Mouse (Mus musculus) adrenal gland, postnatal 14 days (tissue): ENCODE measurements at regions not wholly inside any gene's neighbourhood (a gene's known extent, or its start where the extent isn't known, plus 50 kb on each side); places are given as distances from the start of the nearest gene placed in this dataset.

Source experiments
- DNase-seq: peaks from one replicate; pipeline ENCODE4 v3.0.0; 2021; ENCODE audit warnings: mixed read lengths

DNA sequence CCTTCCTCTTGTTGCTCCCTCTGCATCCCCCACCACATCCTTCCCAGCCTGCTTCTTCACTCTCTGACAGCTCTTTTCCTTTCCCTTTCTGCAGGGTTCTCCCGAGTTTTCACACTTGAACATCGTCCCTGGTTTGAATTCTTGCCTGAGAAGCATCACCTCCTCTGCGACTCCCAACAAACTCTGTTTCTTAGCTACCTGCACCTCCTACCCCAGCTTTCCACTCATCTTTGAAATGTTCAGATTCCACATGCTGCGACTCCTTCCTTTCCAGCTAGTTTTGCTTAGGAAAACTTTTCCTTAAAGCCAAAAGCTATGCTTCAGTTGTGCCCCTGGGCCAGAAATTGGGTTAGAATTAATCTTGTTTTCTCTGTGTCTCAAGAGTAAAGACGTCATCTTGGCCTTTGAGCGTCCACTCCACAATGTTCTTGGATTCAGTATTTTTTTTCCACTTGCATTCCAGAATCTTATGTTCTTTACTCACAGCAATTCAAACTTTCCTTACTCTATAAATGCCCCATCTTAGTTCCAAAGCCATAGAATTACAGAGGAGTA lies 317.3 kb upstream of the Hnrnpa3 start:
- DNase-seq: no peak

DNA sequence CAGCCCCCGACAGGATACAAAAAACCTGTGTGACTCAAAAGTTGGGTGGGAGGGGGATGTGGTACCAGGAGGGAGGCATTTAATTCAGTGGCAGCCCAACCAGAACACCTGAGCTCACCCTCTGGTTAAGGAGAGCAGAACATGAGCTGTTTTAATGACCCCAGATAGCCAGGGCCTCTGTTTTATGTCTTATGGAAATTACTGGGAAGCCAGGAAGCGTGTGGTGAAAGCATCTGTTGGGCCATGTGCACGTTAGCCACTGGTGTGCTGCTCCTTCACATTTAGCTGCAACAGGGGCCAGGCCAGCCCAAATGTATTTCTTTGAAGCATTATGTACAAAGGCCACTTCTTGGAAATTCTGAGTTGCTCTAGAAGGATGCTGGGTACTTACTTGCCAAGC lies 308.2 kb upstream of the Hnrnpa3 start:
- DNase-seq: no peak

DNA sequence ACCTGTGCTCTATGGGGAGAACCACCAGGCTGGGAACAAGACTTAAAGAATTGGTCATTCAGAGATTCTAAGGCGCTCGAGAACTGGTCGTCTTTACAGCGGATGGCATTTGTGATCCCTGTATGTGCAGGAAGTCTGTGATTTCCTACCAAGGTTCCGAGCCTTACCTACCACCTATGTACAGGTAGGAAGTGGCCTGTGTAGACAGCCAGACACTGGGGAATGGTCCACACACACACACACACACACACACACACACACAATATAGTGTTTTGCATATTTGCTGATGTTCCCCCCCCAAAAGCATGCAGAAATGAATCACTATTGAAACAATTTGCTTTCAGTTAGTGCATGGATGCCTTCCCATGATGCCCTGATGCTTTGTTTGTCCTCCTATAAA lies 307.1 kb upstream of the Hnrnpa3 start:
- no peak for DNase-seq

DNA sequence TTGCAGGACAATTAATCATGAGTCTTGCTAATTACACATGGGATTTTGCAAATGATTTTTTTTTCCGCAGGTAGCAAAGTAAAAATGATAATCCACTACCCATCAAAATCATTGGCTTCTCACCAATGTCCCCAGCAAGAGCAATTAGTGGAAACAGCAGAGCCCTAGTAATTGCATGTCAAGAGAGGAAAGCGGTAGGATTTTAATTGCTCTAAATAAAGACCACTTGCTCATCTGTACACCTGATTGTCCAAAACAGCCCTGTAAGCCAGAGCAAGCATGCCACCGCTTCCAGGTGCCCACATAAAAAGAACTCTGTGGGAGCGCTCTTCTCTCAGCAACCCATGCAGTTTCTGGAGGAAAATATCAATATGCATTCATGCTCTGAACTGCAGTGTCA lies 306.5 kb upstream of the Hnrnpa3 start:
- no peak for DNase-seq

DNA sequence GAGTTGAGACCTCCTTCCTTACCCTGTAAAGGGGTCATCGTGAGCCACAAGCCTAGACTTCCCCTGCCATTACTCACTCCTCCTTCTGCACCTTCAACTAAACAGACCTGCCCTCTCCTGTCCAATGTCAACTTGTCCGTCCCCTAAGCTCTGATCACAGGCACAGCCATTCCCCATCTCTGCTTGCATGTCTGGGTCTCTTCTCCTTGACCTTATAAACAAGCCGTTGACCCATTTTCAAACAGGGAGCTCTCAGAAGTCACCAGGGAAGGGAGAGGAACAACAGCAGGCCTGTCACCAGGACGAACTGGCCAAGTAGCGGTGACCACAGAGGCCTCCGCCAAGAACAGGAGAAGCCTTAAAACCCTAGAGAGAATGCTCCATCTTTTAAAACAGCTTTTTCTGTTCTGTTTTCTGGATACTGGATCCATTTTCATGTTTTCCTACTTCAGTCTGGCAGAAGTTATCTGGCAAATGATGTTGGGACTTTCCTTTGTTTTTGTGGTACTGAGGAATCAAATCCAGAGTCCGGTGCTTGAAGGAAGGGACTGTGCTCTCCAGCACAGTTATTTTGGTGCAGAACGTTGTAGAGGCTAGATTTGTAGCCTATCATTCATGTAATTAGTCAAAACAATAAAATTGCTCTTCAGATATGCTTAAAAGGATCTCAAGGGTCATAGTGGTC lies 302.2 kb upstream of the Hnrnpa3 start:
- DNase-seq: peak; percentile 31

DNA sequence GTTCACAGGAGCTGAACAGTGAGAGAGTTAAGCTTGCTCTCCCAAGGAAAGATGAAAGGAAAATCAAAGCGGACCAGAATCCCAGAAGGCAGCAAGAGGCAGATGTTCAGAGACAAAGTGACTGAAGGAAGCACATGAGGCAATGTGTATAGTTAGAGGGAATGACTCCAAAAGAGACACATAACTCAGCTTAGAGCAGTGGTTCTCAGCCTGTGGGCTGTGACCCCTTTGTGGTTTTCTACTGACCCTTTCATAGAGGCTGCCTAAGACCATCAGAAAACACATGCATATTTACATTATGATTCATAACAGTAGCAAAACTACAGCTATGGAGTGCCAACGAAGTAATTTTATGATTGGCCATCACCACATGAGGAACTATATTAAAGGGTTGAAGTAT lies 301.5 kb upstream of the Hnrnpa3 start:
- no peak for DNase-seq

DNA sequence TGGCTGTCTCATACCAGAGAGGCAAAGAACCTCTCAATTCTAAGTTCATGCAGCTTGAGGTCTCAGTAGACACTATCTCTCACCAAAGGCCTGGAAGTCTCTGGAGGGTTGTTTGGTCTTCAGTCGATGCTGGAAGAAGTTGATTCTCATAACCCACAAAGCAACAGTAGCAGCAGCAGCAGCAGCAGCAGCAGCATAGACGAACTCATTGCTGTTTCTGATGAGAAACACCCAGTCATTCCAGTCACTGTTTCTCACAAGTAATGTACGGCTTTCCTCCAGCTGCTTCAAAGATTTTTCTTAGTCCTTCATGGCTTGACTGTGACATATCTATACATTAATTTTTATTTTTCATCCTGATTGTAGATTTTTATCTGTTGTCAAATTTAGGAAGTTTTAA lies 298.1 kb upstream of the Hnrnpa3 start:
- DNase-seq: no peak

DNA sequence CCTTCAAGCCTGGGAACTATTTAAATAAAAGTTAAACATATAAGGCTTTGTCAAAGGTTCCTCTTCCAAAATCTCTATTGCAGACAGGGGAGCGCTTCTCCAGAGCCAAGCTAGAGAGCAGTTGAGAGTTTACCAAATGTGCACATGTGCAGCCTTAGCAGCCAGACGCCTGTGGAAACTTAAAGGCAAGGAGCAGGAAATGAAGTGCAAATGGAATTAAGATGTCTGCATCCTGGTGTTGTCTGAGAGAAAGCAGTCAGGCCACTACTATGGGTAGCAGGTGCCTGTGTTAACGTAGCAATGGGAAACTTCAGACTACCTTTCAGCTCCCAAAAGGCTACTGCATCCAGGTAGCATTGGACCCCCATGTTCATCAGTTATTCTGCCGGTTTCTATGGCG lies 282.4 kb upstream of the Hnrnpa3 start:
- no peak for DNase-seq

DNA sequence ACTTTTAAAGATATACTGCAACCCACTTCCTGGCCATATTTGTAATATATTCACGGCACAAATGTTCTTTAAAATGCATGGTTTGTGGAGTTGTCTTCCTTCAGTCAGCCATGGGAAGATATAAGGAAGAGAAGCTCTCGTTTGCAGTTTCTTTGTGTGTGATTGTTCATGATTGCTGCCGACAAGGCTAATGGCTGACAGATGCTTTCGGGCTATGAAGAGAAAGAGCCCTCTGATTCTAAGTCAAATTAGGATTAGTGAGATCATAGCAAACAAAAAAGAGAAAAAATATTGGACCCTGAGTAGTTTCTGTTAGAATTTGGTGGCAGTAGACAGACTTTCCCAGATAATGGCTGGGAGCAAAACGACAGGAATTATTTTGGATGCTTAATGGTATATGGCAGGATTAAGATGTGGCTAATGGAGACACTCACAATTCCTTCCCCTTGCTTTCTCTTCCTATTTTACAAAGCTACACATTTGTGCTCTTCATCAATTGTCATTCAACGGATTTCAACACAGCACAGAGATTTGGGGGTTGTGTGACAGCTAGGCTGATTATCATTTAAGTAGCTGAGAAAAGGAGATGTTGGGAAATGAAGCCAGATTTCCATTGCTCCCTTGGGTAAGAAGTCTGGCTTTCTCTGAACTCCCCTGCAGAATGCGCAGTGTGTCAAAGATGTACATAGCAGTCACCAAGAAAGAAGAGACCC lies 273.4 kb upstream of the Hnrnpa3 start:
- no peak for DNase-seq

DNA sequence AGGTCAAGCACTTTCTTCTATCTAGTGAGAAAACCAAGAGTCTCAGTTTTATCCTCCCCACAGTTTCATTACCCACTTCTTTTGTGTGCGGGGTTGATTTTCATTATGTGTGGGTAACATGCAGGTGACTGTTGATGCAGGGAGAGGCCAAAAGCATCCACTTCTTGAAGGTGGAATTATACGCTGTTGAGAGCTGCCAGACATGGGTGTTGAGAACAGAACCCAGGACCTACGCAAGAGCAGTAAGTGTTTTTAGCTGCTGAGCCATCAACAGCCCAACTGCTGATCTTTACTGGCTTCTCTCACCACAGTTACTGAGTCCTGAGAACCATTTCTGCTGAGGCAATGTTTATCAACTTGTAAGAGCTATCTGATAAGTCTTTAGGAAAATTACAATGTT lies 272.4 kb upstream of the Hnrnpa3 start:
- DNase-seq: no peak

DNA sequence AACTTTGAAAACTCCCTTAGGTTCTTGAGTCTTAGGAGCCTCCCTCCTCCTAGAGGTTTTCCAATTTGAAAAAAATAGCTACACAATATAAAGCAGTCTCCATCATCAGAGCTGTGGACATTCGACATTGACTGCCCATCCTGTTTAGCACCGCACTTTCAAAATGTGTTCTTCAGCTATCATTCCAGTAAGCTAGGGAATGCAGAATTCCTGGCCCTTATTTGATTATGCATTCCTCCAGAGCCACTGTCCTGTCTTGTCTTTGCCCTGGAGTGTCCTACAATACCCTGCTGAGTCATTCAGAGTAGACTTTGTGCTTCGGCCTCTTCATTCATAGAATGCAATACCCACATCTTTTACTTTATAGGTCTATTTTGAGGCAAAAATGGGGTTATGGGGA lies 267.0 kb upstream of the Hnrnpa3 start:
- no peak for DNase-seq

DNA sequence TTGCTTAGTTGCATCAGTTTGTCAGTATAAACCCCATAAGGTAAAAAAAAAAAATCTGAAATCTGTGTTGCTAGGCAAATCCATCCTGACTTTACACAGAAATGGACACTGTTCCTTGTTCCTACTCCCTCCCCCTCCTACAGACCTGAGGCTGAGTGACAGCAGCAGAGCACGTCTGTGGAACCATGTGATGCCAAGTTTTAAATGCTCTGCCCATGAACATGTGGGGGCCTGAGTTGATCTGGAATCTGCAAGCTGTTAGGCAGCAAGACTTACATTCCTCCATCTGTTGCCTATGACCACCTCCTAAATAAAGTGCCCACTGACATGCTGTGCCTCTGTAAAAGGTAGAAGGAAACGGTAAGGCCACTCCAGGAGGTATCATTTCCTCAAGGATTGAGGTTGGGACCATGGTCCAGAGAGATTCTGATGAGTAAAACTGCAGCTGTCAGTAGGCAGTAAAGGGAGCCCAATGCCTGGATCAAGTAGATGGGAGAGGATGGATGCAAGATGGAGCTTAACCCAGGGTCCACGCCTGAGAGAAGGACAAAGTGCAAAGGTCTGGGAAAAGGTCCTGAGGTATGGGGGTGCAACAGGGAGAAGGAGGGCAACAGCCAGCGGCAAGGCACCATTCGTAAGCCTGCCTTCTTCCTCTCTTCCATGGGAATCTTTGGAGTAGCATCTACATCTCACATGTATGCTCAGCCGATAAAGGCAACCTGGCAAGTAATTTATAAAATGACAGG lies 264.0 kb upstream of the Hnrnpa3 start:
- DNase-seq: no peak

DNA sequence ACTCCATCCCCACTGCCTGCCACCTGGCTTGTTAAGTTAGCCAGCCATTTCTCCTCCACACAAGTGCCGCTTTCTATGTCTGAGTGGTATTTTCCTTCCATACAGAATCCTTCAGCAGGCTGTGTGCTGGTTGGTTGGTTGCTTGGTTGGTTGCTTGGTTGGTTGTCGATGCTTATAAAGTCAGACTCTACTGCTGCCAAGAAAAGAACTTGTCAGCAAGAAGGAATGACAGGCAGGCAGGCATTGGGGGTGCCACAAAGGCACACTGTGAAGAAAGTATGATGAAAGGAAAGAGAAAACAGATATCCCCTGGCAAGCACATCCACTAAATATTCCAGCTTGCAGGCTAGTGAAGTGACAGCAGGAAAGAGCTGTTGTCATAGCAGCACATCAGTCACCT lies 263.0 kb upstream of the Hnrnpa3 start:
- no peak for DNase-seq

DNA sequence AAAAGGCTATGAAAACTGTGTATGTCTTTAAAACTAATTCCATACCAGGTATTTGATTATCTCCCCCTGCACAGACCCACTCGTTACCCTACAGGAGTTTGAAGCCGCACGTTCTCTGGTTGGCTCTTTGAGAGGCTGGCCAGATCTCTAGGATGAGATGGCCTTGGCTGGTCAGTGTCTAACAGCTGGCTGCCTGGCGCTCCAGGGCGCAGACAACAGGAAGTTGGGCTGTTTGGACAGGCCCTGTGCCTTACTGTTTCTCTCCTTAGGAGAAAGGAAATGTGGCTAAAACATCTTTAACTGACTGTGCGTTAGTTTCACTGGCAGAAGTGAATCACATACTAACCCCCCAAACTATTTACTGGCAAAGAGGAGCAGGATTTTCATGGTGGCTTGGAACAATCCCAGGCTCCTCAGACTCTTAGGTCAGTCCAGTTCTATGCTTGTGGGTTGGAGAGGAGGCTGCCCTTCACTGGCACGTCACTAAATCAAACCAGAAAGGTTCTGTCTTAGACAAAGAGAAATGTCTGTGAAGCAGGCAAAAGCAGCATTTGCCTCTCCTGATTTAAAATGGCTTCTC lies 258.7 kb upstream of the Hnrnpa3 start:
- peak; percentile 20 for DNase-seq

DNA sequence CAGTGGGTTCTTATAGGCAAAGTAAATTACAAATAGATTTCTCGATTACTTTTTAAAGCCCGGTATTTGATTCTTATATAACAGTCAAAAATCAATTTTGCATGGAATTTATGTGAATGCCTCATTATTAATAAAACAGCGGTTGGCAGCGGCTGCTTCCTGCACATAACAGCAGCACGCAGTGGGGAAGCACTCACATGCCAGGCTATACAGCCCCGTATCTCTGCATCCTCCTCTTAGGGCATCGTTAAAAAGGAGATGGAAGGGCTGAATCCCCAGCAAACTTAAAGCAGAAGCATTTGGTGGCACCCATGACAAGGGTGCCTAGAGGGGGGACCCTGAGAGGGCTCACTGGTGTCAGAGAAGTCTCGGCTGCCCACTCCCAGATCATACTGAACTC lies 255.3 kb upstream of the Hnrnpa3 start:
- no peak for DNase-seq

DNA sequence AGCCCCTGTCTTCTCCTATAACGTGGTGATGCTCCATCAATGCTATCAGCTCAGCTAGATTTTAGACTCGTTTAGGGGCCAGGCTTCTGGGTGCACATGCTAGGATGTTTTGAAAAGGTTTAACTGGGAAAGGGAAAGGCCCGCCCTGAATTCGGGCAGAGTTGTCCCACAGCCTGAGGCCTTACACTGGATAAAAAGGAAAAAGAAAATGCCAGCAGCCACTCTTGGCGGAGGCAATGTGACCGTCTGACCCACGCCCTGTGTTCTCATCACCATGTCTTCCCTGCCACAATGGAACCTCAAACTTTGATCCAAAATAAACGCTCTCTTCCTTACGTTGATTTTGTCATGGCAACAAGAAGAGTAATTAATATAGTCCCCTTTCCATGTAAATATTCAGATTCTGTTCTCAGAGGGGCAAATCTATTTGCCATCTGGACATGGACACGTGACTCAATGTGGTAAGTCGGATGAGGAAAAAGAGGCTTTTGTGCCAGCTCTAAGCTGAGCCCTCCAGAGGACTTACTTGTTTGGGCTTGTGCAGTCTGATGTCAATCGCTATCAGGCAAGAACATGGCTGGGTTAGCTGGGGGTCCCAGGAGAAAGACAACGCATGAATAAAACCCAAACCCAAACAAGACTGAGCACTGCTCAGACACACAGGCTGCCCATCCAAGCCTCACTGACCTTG lies 253.4 kb upstream of the Hnrnpa3 start:
- no peak for DNase-seq

DNA sequence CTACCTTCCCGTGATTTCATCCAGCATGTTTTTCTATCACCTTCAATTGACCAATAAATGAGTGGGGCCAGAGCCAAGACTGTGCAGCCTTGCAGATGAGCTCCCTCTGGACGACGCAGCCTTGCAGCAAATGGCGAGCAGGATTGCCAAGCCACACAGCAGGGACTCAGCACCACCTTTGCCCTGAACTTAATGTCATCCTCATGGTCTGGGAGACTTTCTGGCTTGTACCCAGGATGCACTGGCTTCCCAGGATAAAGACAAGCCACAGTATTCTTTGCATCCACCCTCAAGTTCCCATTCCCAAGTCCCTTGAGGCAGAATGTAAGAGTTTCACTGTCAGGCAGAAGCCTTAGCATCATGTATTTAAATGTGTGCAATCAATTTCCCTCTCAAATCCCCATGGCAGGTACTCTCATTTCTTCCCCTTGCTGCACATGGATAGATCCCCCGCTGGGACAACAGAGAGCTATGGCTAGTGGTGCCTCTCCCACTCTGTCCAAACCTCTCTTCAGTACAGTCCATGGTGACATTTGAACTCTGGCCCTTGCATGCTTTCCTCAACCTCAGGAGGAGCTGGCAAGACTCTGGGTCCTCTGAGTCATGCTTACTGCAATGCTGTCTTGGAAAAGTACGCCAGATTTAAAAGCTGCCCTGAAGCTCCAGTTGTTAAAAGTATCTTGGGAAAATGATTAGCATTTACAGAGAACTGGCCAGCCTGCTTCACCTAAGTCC lies 252.2 kb upstream of the Hnrnpa3 start:
- peak; percentile 29 for DNase-seq

DNA sequence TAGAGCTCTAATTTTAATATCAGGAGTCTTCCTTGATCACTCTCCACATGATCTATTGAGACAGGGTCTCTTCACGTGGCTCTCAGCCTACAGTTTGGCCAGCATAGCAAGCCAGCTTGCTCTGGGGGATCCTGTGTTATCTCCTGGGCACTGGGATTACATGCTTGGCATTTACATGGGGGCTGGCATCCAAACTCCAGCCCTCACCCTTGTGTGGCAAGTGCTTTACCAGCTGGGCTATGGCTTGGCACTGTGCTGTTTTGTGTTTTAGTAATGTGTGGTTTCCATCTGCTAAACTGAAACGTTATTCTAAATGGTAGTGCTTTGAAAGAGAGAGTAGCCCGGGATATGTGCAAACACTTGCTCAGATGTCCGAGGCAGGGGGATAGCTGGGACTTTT lies 251.5 kb upstream of the Hnrnpa3 start:
- no peak for DNase-seq

DNA sequence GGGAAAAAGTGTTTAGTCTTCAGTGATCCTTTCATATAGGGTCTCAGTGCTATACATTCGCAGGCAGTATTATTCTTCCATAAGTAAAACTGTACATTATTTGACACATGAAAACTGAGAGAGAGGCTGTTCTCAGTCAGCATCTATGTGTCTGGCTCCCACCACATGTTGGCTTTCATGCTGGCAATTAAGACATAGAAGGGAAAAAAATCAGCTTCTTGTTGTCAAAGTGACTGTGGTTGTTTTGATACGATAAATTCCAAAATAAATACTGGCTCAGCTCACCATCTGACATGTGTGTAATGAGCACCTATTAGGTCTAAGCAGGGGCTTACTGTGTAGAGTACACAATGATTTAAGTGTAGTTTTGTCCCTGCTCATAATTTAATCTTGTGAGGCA lies 251.0 kb upstream of the Hnrnpa3 start:
- DNase-seq: no peak

DNA sequence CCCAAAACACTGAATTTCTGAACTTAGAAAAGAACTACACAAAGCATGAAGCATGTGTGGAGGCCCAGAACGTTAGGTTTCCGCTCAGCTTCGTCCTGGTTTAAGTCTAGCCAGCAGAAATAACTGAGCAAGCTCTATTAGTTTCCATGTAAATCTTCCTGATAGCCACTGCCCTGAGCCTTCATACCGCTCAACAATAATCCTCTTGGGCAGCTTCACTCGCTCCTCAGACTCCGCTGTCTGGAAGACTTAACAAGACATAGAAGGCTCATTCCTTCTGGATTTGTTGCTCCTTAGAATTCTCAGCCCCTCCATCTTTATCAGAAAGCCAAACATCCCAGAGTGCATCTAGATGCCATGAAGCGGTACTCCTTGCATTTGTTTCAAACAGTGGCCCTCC lies 249.3 kb upstream of the Hnrnpa3 start:
- DNase-seq: no peak

DNA sequence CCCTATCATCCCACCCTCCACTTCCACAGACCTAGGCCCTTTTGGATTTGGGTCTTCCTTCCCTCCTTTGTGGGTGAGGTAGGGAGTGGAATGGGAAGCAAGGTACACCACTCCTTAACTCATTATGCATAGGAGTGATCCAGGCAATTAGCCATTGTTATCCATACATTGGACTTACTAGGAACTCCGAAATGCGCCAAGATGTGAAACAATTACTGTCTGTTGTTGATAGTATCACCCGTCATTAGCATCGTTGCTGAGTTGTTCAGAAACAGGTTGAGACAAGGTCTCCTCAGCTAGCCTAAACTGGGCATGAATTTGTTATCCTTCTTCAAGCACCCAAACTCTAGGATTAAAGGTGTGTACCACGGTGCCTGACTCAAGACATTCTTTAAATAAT lies 246.3 kb upstream of the Hnrnpa3 start:
- DNase-seq: no peak

DNA sequence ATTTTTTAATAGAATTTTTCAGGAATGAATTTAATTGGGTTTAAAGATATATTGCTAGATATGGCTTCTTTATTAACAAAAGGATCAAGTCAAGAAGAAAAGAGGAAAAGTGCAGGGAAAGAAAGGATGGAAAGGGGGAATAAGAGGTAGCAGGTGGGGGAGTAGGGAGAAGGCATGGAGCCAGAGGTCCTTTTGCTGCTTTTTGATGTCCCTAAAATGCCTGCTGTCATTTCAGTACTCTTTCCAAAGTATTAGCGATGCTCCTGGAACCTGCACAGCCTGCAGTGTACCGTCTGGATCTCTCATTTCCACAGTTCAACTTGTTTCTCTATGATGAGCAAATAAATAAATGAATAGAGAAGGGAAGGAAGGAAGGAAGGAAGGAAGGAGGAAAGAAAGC lies 240.4 kb upstream of the Hnrnpa3 start:
- no peak for DNase-seq
